Mouse (Mus musculus) cerebellum, adult 2 months (tissue): ENCODE results near the gene Msi2.

ENCODE experiments used
- CTCF ChIP-seq: fragments of 200-500 bp; IDR thresholded peaks from 2 replicates; pipeline ENCODE4 v1.5.1; 2011; ENCODE audit warnings: low read depth, mild to moderate bottlenecking, control low read depth, low read length, moderate library complexity, borderline replicate concordance; ENCODE audit not compliant: insufficient read depth
- POLR2A ChIP-seq: fragments of 200-500 bp; IDR thresholded peaks from 2 replicates; pipeline ENCODE4 v1.6.1; 2011; ENCODE audit warnings: low read length, control low read depth, borderline replicate concordance; ENCODE audit not compliant: insufficient read depth

- no peak for TF ChIP-seq CTCF
- no peak for TF ChIP-seq POLR2A
Observed at GRCm38 (mm10) chr11:88701020-88701419, 17.3 kb downstream of the Msi2 start.
